Mouse (Mus musculus): ENCODE measurements around the gene Pappa2. TPM values are rescaled to one million over a fixed set of nuclear protein-coding genes. Genes with fewer than 3 reads are reported as not detected.
A peak's percentile ranks its signal among the peaks of the same experiment; 100 is the strongest.

Pappa2 gene
- polyA plus RNA-seq, 1 experiment from 2014 or later: 1.8 TPM

DNA sequence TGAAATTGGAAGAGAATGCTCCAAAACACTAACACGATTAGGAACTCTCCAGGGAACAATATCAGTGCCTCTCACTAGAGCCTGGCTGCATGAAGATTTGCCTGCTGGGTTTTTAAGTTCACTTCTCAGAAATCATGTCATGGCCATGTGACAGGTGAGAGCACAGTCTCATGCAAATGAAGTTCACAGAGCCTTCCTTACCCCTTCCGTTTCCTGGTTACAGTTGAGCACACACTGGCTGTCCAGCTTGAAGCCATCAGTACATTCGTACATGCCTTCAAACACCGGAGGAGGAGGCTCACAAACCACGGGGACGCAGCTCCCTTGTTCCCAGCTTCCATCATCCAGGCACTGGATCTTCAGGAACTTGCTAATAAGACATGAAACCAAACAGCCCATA is 215.6 kb downstream of the Pappa2 start:
- Histone ChIP-seq H3K27ac (no peak overlapping the region), H3K4me3 (replicated peaks) (no peak overlapping the region), H3K27me3 (no peaks in the 10 kb centered on the region), H3K9me3 (no peaks in the 10 kb centered on the region), H3K4me2 (no peak overlapping the region), H3K9ac (replicated peaks) (no peak overlapping the region), H3K36me3 (no peaks in the 10 kb centered on the region), H3K4me1 (replicated peaks) (no peaks in the 10 kb centered on the region)
- no peak for ATAC-seq (ENCODE audit: insufficient number of reproducible peaks, insufficient read depth, low FRiP score, low TSS enrichment, low read depth)
- WGBS: 83% methylated on average over 6 of the region's 6 CpGs

GRCm38 (mm10) chr1:158764211-158764610 is 216.1 kb downstream of the Pappa2 start:
- Histone ChIP-seq H3K4me1 (replicated peaks) (no peaks in the 10 kb centered on the region), H3K27me3 (no peaks in the 10 kb centered on the region), H3K4me2 (no peak overlapping the region), H3K27ac (no peak overlapping the region), H3K9ac (replicated peaks) (no peak overlapping the region), H3K9me3 (no peaks in the 10 kb centered on the region), H3K4me3 (replicated peaks) (no peak overlapping the region), H3K36me3 (no peaks in the 10 kb centered on the region)
- ATAC-seq (ENCODE audit: insufficient number of reproducible peaks, insufficient read depth, low FRiP score, low TSS enrichment, low read depth): no peak

DNA sequence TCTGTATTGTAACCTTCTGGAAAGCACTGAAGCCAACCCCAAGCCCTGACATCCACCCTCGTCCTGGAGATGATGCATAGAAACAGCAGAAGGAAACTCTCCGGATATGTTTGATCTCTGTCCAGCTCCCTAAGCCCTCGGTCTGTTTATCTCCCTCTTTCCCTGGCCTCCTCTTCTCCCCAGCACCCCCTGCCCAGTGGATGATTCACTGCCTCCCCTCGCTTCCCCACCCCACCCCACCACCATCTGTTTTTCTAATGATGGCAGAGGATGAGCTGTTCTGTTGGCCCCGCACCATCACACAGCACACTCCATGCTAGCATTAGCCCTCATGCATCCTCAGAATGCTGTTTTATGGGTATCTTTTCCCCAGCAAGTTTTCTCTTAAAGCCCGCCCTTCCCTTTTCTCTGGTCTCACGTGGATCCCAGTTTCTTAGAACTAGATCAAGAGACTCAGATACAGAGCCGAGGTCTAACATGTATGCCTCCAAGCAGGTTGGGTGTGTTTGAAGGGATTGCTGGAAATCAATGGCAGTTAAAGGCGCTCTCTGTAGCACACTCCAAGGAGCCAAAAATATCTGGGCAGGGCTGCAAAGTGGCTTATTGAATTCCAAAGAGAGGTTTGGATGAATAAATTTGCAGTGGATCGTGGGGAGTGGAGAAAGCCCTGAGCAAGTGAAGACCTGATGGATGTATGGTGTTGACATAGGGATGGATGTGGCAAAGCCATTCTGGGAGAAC is 231.8 kb downstream of the Pappa2 start:
- 68% methylated on average over 10 of the region's 10 CpGs for WGBS
- no peak overlapping the region for H3K9ac ChIP-seq (replicated peaks)
- no peaks in the 10 kb centered on the region for H3K9me3 ChIP-seq
- H3K27me3 ChIP-seq: peaks cover 27% of the 10 kb centered on the region
- no peak for ATAC-seq (ENCODE audit: insufficient number of reproducible peaks, insufficient read depth, low FRiP score, low TSS enrichment, low read depth)
- H3K36me3 ChIP-seq: no peaks in the 10 kb centered on the region
- no peak overlapping the region for H3K4me3 ChIP-seq (replicated peaks)
- no peak overlapping the region for H3K27ac ChIP-seq
- H3K4me2 ChIP-seq: no peak overlapping the region
- H3K4me1 ChIP-seq (replicated peaks): no peaks in the 10 kb centered on the region

DNA sequence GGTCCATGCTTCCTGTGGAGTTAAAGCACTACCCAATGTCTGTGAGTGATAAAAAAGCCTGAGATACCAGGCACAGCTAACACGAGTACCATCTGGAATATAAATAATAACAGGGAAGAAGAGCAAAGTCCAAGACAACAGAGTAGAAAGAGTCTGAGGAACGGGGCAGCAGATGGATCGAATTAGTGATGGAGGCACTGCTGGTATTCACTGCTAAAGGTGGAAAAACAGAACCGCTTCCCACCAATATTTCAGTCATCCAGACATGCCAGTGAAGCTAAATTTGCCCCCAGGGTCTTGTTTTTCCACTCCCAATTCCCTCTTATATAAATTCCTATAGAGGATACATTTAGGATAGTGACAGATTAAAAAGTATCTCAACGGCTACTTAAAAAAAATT is 238.8 kb downstream of the Pappa2 start:
- no peaks in the 10 kb centered on the region for H3K9me3 ChIP-seq
- H3K4me3 ChIP-seq (replicated peaks): no peak overlapping the region
- peak; percentile 52; the same call in 1 of the 2 replicates for ATAC-seq (ENCODE audit: insufficient number of reproducible peaks, insufficient read depth, low FRiP score, low TSS enrichment, low read depth)
- H3K27ac ChIP-seq: no peak overlapping the region
- H3K4me1 ChIP-seq (replicated peaks): peaks cover 17% of the 10 kb centered on the region
- H3K9ac ChIP-seq (replicated peaks): no peak overlapping the region
- H3K36me3 ChIP-seq: no peaks in the 10 kb centered on the region
- WGBS: 16% methylated on average over 5 of the region's 5 CpGs
- peaks cover 22% of the 10 kb centered on the region; the same call in 1 of the 2 replicates for H3K27me3 ChIP-seq
- H3K4me2 ChIP-seq: no peak overlapping the region

DNA sequence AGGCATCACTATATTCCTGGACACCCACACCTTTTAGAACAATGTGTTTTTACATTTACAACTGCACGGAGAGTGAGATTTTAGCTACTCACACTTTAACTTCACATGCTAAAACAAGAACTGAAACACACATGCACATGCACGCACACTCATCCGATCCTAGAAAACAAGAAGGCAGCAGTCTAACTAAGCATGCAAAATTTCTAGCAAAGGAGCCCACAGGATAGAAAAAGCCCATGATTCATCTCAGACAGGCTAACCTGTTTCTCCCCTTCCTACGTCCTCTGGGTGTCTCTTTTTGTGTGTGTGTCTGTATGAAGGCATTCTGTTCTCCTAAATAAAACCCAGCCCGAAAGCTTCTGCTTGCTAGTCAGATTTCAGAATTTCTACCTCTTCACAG is 239.3 kb downstream of the Pappa2 start:
- ATAC-seq (ENCODE audit: insufficient number of reproducible peaks, insufficient read depth, low FRiP score, low TSS enrichment, low read depth): no peak
- Histone ChIP-seq H3K27ac (no peak overlapping the region), H3K4me2 (no peak overlapping the region), H3K4me1 (replicated peaks) (peaks cover 17% of the 10 kb centered on the region), H3K9me3 (no peaks in the 10 kb centered on the region), H3K27me3 (peaks cover 22% of the 10 kb centered on the region; the same call in 1 of the 2 replicates), H3K36me3 (no peaks in the 10 kb centered on the region), H3K9ac (replicated peaks) (no peak overlapping the region), H3K4me3 (replicated peaks) (no peak overlapping the region)
- 80% methylated on average over 5 of the region's 5 CpGs for WGBS

DNA sequence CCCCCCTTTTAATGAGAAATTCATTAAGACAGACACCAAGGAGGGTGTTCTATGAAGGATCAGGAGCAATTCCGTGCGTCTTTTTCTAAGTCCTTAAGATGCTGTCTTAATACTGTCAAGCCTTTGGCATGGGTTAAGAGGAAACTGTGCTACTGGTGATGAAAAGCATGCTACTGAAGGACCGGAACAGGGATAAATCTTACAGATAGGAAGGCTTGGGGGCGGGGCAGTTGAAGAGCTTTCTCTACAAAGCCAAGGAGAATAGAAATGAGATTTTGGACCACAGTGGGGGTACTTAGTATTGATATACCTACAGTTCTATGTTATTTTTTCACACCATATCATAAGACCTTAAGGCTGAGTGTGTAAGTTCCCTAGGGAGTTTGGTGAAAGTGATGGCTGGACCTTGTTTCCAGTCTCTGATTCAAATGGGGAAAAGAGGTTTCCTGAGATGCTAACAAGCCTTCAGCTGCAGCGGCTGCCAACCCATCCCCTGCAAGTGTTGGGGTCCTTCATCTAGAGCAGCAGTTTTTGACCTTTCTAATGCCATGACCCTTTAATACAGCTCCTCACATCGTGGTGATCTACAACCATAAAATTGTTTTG is 240.0 kb downstream of the Pappa2 start:
- WGBS: 73% methylated on average over 6 of the region's 6 CpGs
- no peaks in the 10 kb centered on the region for H3K9me3 ChIP-seq
- H3K36me3 ChIP-seq: no peaks in the 10 kb centered on the region
- peaks cover 17% of the 10 kb centered on the region for H3K4me1 ChIP-seq (replicated peaks)
- H3K27me3 ChIP-seq: peaks cover 19% of the 10 kb centered on the region; the same call in 1 of the 2 replicates
- H3K4me3 ChIP-seq (replicated peaks): no peak overlapping the region
- H3K4me2 ChIP-seq: no peak overlapping the region
- H3K9ac ChIP-seq (replicated peaks): no peak overlapping the region
- H3K27ac ChIP-seq: no peak overlapping the region
- no peak for ATAC-seq (ENCODE audit: insufficient number of reproducible peaks, insufficient read depth, low FRiP score, low TSS enrichment, low read depth)

GRCm38 (mm10) chr1:158739132-158739919 is 241.0 kb downstream of the Pappa2 start:
- WGBS: 38% methylated on average over 5 of the region's 5 CpGs
- Histone ChIP-seq H3K36me3 (no peaks in the 10 kb centered on the region), H3K4me3 (replicated peaks) (no peak overlapping the region), H3K9me3 (no peaks in the 10 kb centered on the region), H3K4me1 (replicated peaks) (peaks cover 17% of the 10 kb centered on the region), H3K27me3 (peaks cover 10% of the 10 kb centered on the region; the same call in 1 of the 2 replicates), H3K9ac (replicated peaks) (no peak overlapping the region), H3K27ac (no peak overlapping the region), H3K4me2 (no peak overlapping the region)
- no peak for ATAC-seq (ENCODE audit: insufficient number of reproducible peaks, insufficient read depth, low FRiP score, low TSS enrichment, low read depth)

DNA sequence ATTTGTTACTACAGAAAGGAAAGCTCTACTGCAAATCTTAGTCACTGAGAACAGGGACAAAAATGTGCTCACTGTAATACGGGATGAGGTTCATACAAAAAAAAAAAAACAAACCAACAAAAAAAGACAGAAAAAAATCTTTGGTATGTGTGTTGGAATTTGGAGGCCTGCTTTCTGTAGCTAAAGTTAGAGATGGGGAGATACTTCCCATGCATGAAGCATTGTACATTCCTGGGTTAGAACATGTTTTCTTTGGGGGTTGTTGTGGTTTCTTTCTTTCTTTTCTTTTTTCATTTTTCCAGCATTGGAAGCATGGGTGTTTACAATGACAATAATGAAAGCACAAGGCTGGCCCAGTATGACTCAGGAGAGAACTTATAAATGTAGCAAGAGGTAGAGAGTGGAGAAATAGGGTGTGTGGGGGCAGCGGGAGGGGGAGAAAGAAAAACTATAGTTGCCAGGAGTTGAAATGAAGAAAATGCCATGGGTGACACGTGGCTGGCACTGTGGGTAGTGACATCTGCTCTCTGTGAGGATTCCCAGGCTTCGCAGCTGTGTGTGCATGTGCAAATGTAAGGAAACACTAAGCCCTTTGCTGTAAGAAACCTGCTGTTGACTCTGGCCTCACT is 247.3 kb downstream of the Pappa2 start:
- Histone ChIP-seq H3K4me2 (no peak overlapping the region), H3K36me3 (no peaks in the 10 kb centered on the region), H3K27me3 (peaks cover 4% of the 10 kb centered on the region; the same call in 1 of the 2 replicates), H3K4me3 (replicated peaks) (no peak overlapping the region), H3K9ac (replicated peaks) (no peak overlapping the region), H3K27ac (no peak overlapping the region), H3K4me1 (replicated peaks) (no peaks in the 10 kb centered on the region), H3K9me3 (no peaks in the 10 kb centered on the region)
- WGBS: 73% methylated on average over 4 of the region's 4 CpGs
- ATAC-seq (ENCODE audit: insufficient number of reproducible peaks, insufficient read depth, low FRiP score, low TSS enrichment, low read depth): no peak

DNA sequence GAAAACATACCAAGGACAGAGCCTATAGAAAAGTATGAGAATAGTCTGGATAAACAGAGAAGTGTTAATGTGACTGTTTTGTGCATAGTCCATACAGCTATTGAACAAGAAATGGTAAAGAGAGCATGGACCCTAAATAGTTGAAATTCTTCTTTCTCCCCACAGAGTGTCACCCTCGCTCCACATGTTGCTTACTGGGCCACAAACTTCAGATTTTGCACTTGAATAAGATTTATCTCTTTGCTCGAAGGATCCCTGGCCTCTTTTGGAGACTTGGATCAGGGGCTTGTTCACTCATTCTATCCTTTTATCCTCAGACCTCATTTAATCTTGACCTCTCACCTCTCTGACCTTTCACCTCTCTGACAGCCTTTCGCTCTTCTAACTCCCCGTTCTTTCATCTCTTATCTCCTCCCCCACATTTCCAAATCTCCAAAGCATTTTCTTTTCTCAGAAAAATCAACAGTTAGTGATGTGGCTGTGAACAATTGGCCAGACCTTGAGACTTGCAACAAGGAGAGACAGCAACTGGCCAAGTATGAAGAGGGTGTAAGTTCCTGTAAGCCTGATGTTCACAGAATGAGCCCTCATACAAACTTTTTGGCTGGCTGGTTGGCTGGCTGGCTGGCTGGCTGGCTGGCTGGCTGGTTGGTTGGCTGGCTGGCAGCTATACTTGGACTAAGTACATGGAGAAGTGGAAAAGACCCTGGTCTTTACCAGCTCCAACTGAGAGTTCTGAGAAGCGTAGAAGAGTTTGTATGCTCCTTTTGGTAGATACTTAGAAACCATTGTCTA is 266.8 kb downstream of the Pappa2 start:
- Histone ChIP-seq H3K36me3 (no peaks in the 10 kb centered on the region), H3K27me3 (no peaks in the 10 kb centered on the region), H3K9ac (replicated peaks) (no peak overlapping the region), H3K4me2 (no peak overlapping the region), H3K27ac (no peak overlapping the region), H3K4me1 (replicated peaks) (no peaks in the 10 kb centered on the region), H3K9me3 (no peaks in the 10 kb centered on the region), H3K4me3 (replicated peaks) (no peak overlapping the region)
- no peak for ATAC-seq (ENCODE audit: insufficient number of reproducible peaks, insufficient read depth, low FRiP score, low TSS enrichment, low read depth)
- WGBS: 38% methylated on average over 5 of the region's 5 CpGs

DNA sequence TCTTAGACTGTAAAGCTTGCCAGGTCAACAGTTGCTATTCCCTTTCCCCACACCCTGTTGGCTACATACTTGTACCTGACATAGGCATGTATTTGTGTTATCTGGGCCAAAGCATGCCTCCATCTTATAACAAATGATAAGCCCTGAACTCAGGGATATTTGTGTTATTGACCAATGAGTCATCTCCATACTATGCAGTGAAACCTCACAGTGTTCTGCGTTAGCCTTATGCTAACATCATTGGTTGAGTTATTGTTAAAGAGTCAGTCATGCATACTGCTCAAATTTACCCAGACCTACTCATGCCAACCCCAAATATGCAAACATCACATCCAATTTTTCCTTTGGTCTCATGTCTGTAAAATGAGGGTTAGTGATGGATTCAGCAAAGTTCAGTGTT is 279.0 kb downstream of the Pappa2 start:
- no peaks in the 10 kb centered on the region for H3K27me3 ChIP-seq
- H3K36me3 ChIP-seq: no peaks in the 10 kb centered on the region
- H3K4me1 ChIP-seq (replicated peaks): no peaks in the 10 kb centered on the region
- WGBS: 82% methylated on average over 1 of the region's 1 CpGs
- no peak overlapping the region for H3K4me2 ChIP-seq
- H3K9me3 ChIP-seq: no peaks in the 10 kb centered on the region
- no peak overlapping the region for H3K4me3 ChIP-seq (replicated peaks)
- H3K9ac ChIP-seq (replicated peaks): no peak overlapping the region
- no peak overlapping the region for H3K27ac ChIP-seq
- no peak for ATAC-seq (ENCODE audit: insufficient number of reproducible peaks, insufficient read depth, low FRiP score, low TSS enrichment, low read depth)
